Mouse (Mus musculus) ES-Bruce4 (cell line): ENCODE measurements around the gene Ntm.

Experiments used
- CTCF ChIP-seq: IDR thresholded peaks from one replicate; pipeline ENCODE4 v1.8.1; 2011; ENCODE audit warnings: low read depth, low read length
- POLR2A ChIP-seq: IDR thresholded peaks from one replicate; pipeline ENCODE4 v1.8.1; 2011; ENCODE audit warnings: low read length; ENCODE audit not compliant: insufficient read depth

DNA sequence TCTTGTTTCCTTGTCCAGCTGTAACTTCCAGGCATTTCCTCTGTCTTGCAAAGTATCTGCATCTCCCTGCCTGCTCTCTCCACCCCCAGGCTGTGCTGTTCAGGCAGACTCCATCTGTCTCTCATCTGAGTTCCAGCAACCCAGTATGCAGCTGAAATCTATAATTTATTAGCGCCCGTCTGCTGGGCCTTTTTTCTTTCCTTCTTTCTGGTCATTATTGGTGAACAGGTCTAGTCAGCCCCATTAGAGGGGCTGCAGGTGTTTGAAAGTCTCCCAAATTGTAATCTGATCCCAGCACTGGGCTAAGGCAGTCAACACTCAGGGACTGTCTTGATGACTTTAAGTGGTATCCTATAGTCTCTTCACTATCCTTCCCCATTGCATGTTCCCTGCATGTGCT lies 352.1 kb downstream of the Ntm start:
- TF ChIP-seq CTCF (no peak), POLR2A (no peak)
